Mouse (Mus musculus): ENCODE results near the gene Rabl2.

The Rabl2 gene

GRCm38 (mm10) chr15:89591723-89592455 lies at the start of gene Rabl2:
Gene Rabl2 (minus strand): TSS chr15:89591923.
- peak; percentile 99 for DNase-seq

GRCm38 (mm10) chr15:89623626-89623959 lies 31.9 kb upstream of the Rabl2 start:
- DNase-seq = no peak

GRCm38 (mm10) chr15:89622959-89623625 lies 31.4 kb upstream of the Rabl2 start:
- no peak for DNase-seq

GRCm38 (mm10) chr15:89622312-89622958 lies 30.7 kb upstream of the Rabl2 start:
- no peak for DNase-seq

GRCm38 (mm10) chr15:89607888-89608287 lies 16.2 kb upstream of the Rabl2 start:
- no peak for DNase-seq

- no peak for DNase-seq
Observed at GRCm38 (mm10) chr15:89607480-89607879, 15.8 kb upstream of the Rabl2 start.

GRCm38 (mm10) chr15:89605822-89606570 lies 14.3 kb upstream of the Rabl2 start:
- DNase-seq = no peak

GRCm38 (mm10) chr15:89592548-89592947 lies 825 bp upstream of the Rabl2 start:
- peak; percentile 87 for DNase-seq

- no peak for DNase-seq
Observed at GRCm38 (mm10) chr15:89591317-89591716, 406 bp downstream of the Rabl2 start.

GRCm38 (mm10) chr15:89589146-89589545 lies 2.6 kb downstream of the Rabl2 start:
- DNase-seq = peak; percentile 68

- DNase-seq = peak; percentile 91
Observed at GRCm38 (mm10) chr15:89585631-89586030, 6.1 kb downstream of the Rabl2 start.

- peak; percentile 97 for DNase-seq
Observed at GRCm38 (mm10) chr15:89585101-89585500, 6.6 kb downstream of the Rabl2 start.

- peak; percentile 46 for DNase-seq
Observed at GRCm38 (mm10) chr15:89582494-89582893, 9.2 kb downstream of the Rabl2 start.

GRCm38 (mm10) chr15:89572147-89572546 lies 19.6 kb downstream of the Rabl2 start:
- DNase-seq = peak; percentile 89

GRCm38 (mm10) chr15:89568114-89568513 lies 23.6 kb downstream of the Rabl2 start, which contains the start of gene Acr:
Gene Acr (plus strand): TSS chr15:89568326.
- DNase-seq = peak; percentile 79

- DNase-seq = peak; percentile 89
Observed at GRCm38 (mm10) chr15:89559202-89559731, 32.5 kb downstream of the Rabl2 start.

GRCm38 (mm10) chr15:89557996-89558390 lies 33.7 kb downstream of the Rabl2 start:
- DNase-seq = peak; percentile 89

GRCm38 (mm10) chr15:89557179-89557995 lies 34.3 kb downstream of the Rabl2 start:
- peak; percentile 91 for DNase-seq

- DNase-seq = peak; percentile 94
Observed at GRCm38 (mm10) chr15:89556401-89557178, 35.1 kb downstream of the Rabl2 start.

- DNase-seq = peak; percentile 86
Observed at GRCm38 (mm10) chr15:89555591-89555990, 36.1 kb downstream of the Rabl2 start.

- DNase-seq = peak; percentile 89
Observed at GRCm38 (mm10) chr15:89551733-89552132, 40.0 kb downstream of the Rabl2 start.
